Comparison of ENCODE assay signal across 8 mouse cellular contexts in the genomic region with DNA sequence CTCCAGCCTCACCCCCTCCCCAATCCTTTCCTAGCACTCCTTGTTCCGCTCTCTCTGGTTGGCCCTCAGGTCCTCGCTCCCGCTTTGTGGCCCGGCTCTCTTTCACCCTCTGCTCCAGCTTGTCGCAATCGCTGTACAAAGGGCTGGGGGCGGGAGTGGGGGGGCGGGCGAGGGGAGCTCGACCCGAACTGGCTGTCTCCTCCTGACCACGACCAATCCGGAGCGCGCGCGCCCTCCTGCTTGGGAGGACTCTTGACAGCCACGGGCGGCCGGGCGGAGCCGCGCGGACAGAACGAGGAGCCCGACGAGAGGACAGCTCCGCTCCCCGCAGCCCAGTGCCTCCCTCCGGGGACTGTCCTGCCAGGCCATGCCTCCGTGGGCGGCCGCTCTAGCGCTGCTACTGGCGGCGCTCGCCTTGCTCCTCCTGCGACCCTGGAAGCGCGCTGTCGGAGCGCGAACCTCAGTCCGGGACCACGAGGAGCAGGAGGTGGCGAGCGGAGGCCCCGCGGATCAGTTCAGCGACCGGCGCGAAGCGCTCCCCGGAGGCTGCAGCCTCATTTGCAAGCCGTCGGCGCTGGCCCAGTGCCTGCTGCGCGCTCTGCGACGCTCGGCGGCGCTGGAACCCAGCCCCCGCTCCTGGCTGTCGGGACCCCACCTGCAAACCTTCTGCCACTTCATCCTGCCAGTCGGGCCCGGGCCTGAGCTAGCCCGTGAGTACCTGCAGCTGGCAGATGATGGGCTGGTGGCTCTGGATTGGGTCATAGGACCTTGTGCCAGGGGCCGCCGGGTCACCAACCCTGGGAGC. TPM values are rescaled to one million over a fixed set of nuclear protein-coding genes. Genes with fewer than 3 reads are reported as not detected.
DNase-seq lines count a peak whose midpoint lies in the region; ATAC-seq and TF ChIP-seq lines count a peak whose summit lies in the region.

Abhd15 (plus strand) TSS at position 290 of the 805 bp plus-strand sequence.

- peak within 1 kb of the TSS; percentile 64 for H3K9ac ChIP-seq in embryonic facial prominence, embryonic 14.5 days (ENCODE audit: low read depth, low read length)
- H3K9ac ChIP-seq in heart, embryonic 13.5 days, result peak within 1 kb of the TSS; percentile 82
- H3K9ac ChIP-seq in kidney, embryonic 16.5 days (replicated peaks; ENCODE audit: low read length), result peak within 1 kb of the TSS; percentile 69
- peak within 1 kb of the TSS; percentile 34 for H3K9ac ChIP-seq in lung, postnatal 0 days (replicated peaks; ENCODE audit: low read depth)

- H3K4me2 ChIP-seq in embryonic facial prominence, embryonic 14.5 days (ENCODE audit: low read depth, low read length), result peak within 1 kb of the TSS; percentile 97
- peak within 1 kb of the TSS; percentile 86 for H3K4me2 ChIP-seq in heart, embryonic 13.5 days
- peak within 1 kb of the TSS; percentile 97 for H3K4me2 ChIP-seq in kidney, embryonic 16.5 days (replicated peaks; ENCODE audit: low read depth, low read length)
- H3K4me2 ChIP-seq in lung, postnatal 0 days (replicated peaks; ENCODE audit: low read depth, low read length), result peak within 1 kb of the TSS; percentile 91

- peaks cover 30% of the 10 kb centered on the region for H3K4me1 ChIP-seq in embryonic facial prominence, embryonic 14.5 days (ENCODE audit: control insufficient read depth, insufficient read depth, low read length)
- peaks cover 40% of the 10 kb centered on the region for H3K4me1 ChIP-seq in heart, embryonic 13.5 days
- peaks cover 38% of the 10 kb centered on the region for H3K4me1 ChIP-seq in kidney, embryonic 16.5 days (ENCODE audit: insufficient read depth, low read length)
- H3K4me1 ChIP-seq in lung, postnatal 0 days (ENCODE audit: insufficient read depth, low read depth, low read length), result peaks cover 27% of the 10 kb centered on the region

- H3K27me3 ChIP-seq in embryonic facial prominence, embryonic 14.5 days (replicated peaks; ENCODE audit: control insufficient read depth, insufficient read depth, low read length), result peaks cover 28% of the 10 kb centered on the region
- H3K27me3 ChIP-seq in heart, embryonic 13.5 days (replicated peaks), result peaks cover 34% of the 10 kb centered on the region
- H3K27me3 ChIP-seq in kidney, embryonic 16.5 days (ENCODE audit: insufficient read depth, low read length), result peaks cover 19% of the 10 kb centered on the region
- 0 out of 2 replicates have a peak, but pooled peaks cover 4% of the 10 kb centered on the region for H3K27me3 ChIP-seq in lung, postnatal 0 days (replicated peaks; ENCODE audit: insufficient read depth, low read length)

- WGBS in embryonic facial prominence, embryonic 14.5 days, result 1% methylated on average over 37 of the region's 72 CpGs
- under 1% methylated on average over 60 of the region's 72 CpGs for WGBS in heart, embryonic 13.5 days
- WGBS in kidney, embryonic 16.5 days, result under 1% methylated on average over 72 of the region's 72 CpGs
- WGBS in lung, postnatal 0 days, result under 1% methylated on average over 51 of the region's 72 CpGs

- H3K4me3 ChIP-seq in embryonic facial prominence, embryonic 14.5 days (ENCODE audit: low read depth, low read length), result peak within 1 kb of the TSS; percentile 74
- peak within 1 kb of the TSS; percentile 75 for H3K4me3 ChIP-seq in heart, embryonic 13.5 days
- peak within 1 kb of the TSS; percentile 76 for H3K4me3 ChIP-seq in kidney, embryonic 16.5 days (ENCODE audit: low read length)
- H3K4me3 ChIP-seq in lung, postnatal 0 days (ENCODE audit: low read depth, low read length), result peak within 1 kb of the TSS; percentile 68

- no peak within 1 kb of the TSS for H3K27ac ChIP-seq in embryonic facial prominence, embryonic 14.5 days (replicated peaks; ENCODE audit: low read depth, low read length)
- peak within 1 kb of the TSS; percentile 71 for H3K27ac ChIP-seq in heart, embryonic 13.5 days (replicated peaks)
- H3K27ac ChIP-seq in kidney, embryonic 16.5 days (ENCODE audit: low read length), result no peak within 1 kb of the TSS
- peak within 1 kb of the TSS; percentile 66 for H3K27ac ChIP-seq in lung, postnatal 0 days (ENCODE audit: low read length)

- TF ChIP-seq EP300 in lung, postnatal 0 days (IDR thresholded peaks at IDR 0.05), result no peak

- peak; percentile 22; the same call in 1 of the 2 replicates for TF ChIP-seq CTCF in lung, postnatal 0 days (IDR thresholded peaks at IDR 0.05)

- H3K9me3 ChIP-seq in embryonic facial prominence, embryonic 14.5 days (ENCODE audit: control insufficient read depth, low read length), result no peaks in the 10 kb centered on the region
- no peaks in the 10 kb centered on the region for H3K9me3 ChIP-seq in heart, embryonic 13.5 days
- no peaks in the 10 kb centered on the region for H3K9me3 ChIP-seq in kidney, embryonic 16.5 days (ENCODE audit: low read length)
- H3K9me3 ChIP-seq in lung, postnatal 0 days (ENCODE audit: low read length), result no peaks in the 10 kb centered on the region

- ATAC-seq in embryonic facial prominence, embryonic 14.5 days (ENCODE audit: low read depth), result peak; percentile 47
- ATAC-seq in heart, embryonic 13.5 days (ENCODE audit: extremely low read depth, insufficient number of reproducible peaks, low FRiP score, low TSS enrichment), result 0 out of 2 replicates have a peak, but pooled peaks have one; percentile 32
- ATAC-seq in kidney, embryonic 16.5 days (ENCODE audit: low FRiP score, low TSS enrichment), result peak; percentile 58
- ATAC-seq in lung, postnatal 0 days, result peak; percentile 69

- no peaks in the 10 kb centered on the region for H3K36me3 ChIP-seq in embryonic facial prominence, embryonic 14.5 days (ENCODE audit: control insufficient read depth, insufficient read depth, low read length)
- peaks cover 7% of the 10 kb centered on the region for H3K36me3 ChIP-seq in heart, embryonic 13.5 days
- H3K36me3 ChIP-seq in kidney, embryonic 16.5 days (ENCODE audit: insufficient read depth, low read length), result no peaks in the 10 kb centered on the region
- no peaks in the 10 kb centered on the region for H3K36me3 ChIP-seq in lung, postnatal 0 days (ENCODE audit: insufficient read depth, low read length)

- DNase-seq in CD8-positive naive resting alpha-beta T cell, adult 2 months (ENCODE audit: low read depth in 2 of 2, low spot score in 2 of 2), result peak; percentile 45 to 48
- DNase-seq in adrenal gland, postnatal 14 days, result peak; percentile 94
- DNase-seq in embryonic facial prominence, embryonic 14.5 days (ENCODE audit: low spot score), result peak; percentile 87
- peak; percentile 90 for DNase-seq in lung, postnatal 0 days (ENCODE audit: low spot score)
- DNase-seq in ovary, postnatal 10 days (ENCODE audit: low spot score), result peak; percentile 69
- DNase-seq in thymus, postnatal 4 days, result peak; percentile 82

RNA-seq across cellular contexts. Expression of gene Abhd15, which starts in this region (rescaled TPM):
- total RNA-seq in adrenal gland, postnatal 14 days (2021), result 24.3 and 26.9 TPM in 2 replicates
- 2.3 and 3.3 TPM in 2 replicates for polyA plus RNA-seq in embryonic facial prominence, embryonic 14.5 days (2014; fragmentation: Nextera tagmentation; extraction: Ambion mirVana)
- polyA plus RNA-seq in heart, embryonic 13.5 days (2015; fragmentation: Nextera tagmentation; extraction: Ambion mirVana), result 1.1 and 1.6 TPM in 2 replicates
- polyA plus RNA-seq in kidney, embryonic 16.5 days (2015; fragmentation: Nextera tagmentation; extraction: Ambion mirVana), result 2.0 and 2.2 TPM in 2 replicates
- 4.1 and 4.3 TPM in 2 replicates for polyA plus RNA-seq in lung, postnatal 0 days (2015; fragmentation: Nextera tagmentation; extraction: Ambion mirVana)

Comparison
In these comparisons a context has a peak if more than half of its experiments do, and no peak if none do; other contexts are left out.
1. H3K27ac ChIP-seq: peak in heart, embryonic 13.5 days (single experiment) and lung, postnatal 0 days (single experiment); none in embryonic facial prominence, embryonic 14.5 days (single experiment) and kidney, embryonic 16.5 days (single experiment).
2. Peak in every context shown above with its lines, with median percentiles within 50 percentile points of each other: DNase-seq, ATAC-seq, H3K4me2 ChIP-seq, H3K4me3 ChIP-seq and H3K9ac ChIP-seq.